In the genomic region with DNA sequence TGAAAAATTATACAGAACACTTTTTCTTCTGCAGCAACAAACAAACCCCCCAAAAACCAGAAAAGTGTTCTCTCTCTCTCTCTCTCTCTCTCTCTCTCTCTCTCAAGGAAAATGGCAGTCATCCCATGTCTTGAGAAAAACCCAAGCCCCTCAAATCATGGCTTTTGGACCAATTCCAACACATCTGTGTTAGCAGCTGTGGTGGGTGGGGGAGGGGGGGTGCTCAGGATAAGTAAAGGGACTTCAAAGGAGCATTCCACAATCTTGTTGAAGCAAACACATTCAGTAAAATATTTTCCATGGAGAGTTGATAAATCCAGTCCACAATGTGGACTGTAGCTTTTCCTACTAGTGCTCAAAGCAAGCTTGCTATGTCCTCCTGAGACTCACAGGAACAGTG, we compare ENCODE assay signal across 25 mouse cellular contexts. TPM values are rescaled to one million over a fixed set of nuclear protein-coding genes. Genes with fewer than 3 reads are reported as not detected.
DNase-seq lines count a peak whose midpoint lies in the region; ATAC-seq lines count a peak whose summit lies in the region.
"Had no signal": no experiment of that assay in that cellular context is flagged by ENCODE, and none has a peak within 500 bp of the region (broad histone marks: within the 10 kb centered on the region; RNA-seq: fewer than 3 reads in every experiment).

No protein-coding gene starts in this region.

- no peaks in the 10 kb centered on the region for H3K27me3 ChIP-seq in limb, embryonic 12.5 days
- H3K27me3 ChIP-seq in limb, embryonic 10.5 days (ENCODE audit: low read depth, poor library complexity, severe bottlenecking): no peaks in the 10 kb centered on the region
- H3K27me3 ChIP-seq in embryonic facial prominence, embryonic 13.5 days: no peaks in the 10 kb centered on the region
- H3K27me3 ChIP-seq in limb, embryonic 15.5 days: no peaks in the 10 kb centered on the region
- H3K27me3 ChIP-seq in liver, embryonic 11.5 days (replicated peaks; ENCODE audit: control insufficient read depth, insufficient read depth, low read length): no peaks in the 10 kb centered on the region
- H3K27me3 ChIP-seq: CH12.LX; hindbrain, embryonic 13.5 days had no signal

- peaks cover 12% of the 10 kb centered on the region for H3K4me1 ChIP-seq in limb, embryonic 12.5 days (replicated peaks)
- no peaks in the 10 kb centered on the region for H3K4me1 ChIP-seq in limb, embryonic 10.5 days
- H3K4me1 ChIP-seq in embryonic facial prominence, embryonic 13.5 days: peaks cover 16% of the 10 kb centered on the region
- H3K4me1 ChIP-seq in limb, embryonic 15.5 days: peaks cover 12% of the 10 kb centered on the region; the same call in 1 of the 2 replicates
- 0 out of 2 replicates have a peak, but pooled peaks cover 2% of the 10 kb centered on the region for H3K4me1 ChIP-seq in liver, embryonic 11.5 days (replicated peaks; ENCODE audit: control insufficient read depth, insufficient read depth, low read length)

- ATAC-seq in limb, embryonic 12.5 days (ENCODE audit: insufficient number of reproducible peaks, insufficient read depth, low FRiP score, low TSS enrichment, low read depth): no peak
- ATAC-seq in embryonic facial prominence, embryonic 13.5 days (ENCODE audit: insufficient number of reproducible peaks, insufficient read depth, low FRiP score, low TSS enrichment, low read depth): no peak
- ATAC-seq in limb, embryonic 15.5 days (ENCODE audit: insufficient number of reproducible peaks, low FRiP score, low TSS enrichment, low read depth): no peak
- ATAC-seq in liver, embryonic 11.5 days (replicated peaks; ENCODE audit: low FRiP score): no peak
- ATAC-seq: intestine, embryonic 16.5 days had no signal

- H3K4me2 ChIP-seq in limb, embryonic 12.5 days: no peak overlapping the region
- H3K4me2 ChIP-seq in embryonic facial prominence, embryonic 13.5 days: no peak overlapping the region
- H3K4me2 ChIP-seq in limb, embryonic 15.5 days: no peak overlapping the region
- H3K4me2 ChIP-seq in liver, embryonic 11.5 days: no peak overlapping the region
- H3K4me2 ChIP-seq: heart, embryonic 11.5 days; hindbrain, embryonic 13.5 days; midbrain, embryonic 11.5 days had no signal

- peak overlapping the region; percentile 56 for H3K27ac ChIP-seq in limb, embryonic 12.5 days
- no peak overlapping the region for H3K27ac ChIP-seq in limb, embryonic 10.5 days
- H3K27ac ChIP-seq in embryonic facial prominence, embryonic 13.5 days: peak overlapping the region; percentile 68; the same call in 1 of the 2 replicates
- peak overlapping the region; percentile 76 for H3K27ac ChIP-seq in limb, embryonic 15.5 days
- no peak overlapping the region for H3K27ac ChIP-seq in liver, embryonic 11.5 days (ENCODE audit: low read depth, low read length)
- H3K27ac ChIP-seq: gastrocnemius, adult 2 months; hindbrain, embryonic 13.5 days; kidney, postnatal 0 days; liver, embryonic 14.5 days had no signal

- H3K36me3 ChIP-seq in limb, embryonic 12.5 days: no peaks in the 10 kb centered on the region
- peaks cover 6% of the 10 kb centered on the region; the same call in 1 of the 2 replicates for H3K36me3 ChIP-seq in limb, embryonic 10.5 days
- H3K36me3 ChIP-seq in embryonic facial prominence, embryonic 13.5 days: no peaks in the 10 kb centered on the region
- H3K36me3 ChIP-seq in limb, embryonic 15.5 days: no peaks in the 10 kb centered on the region
- no peaks in the 10 kb centered on the region for H3K36me3 ChIP-seq in liver, embryonic 11.5 days (ENCODE audit: control insufficient read depth, insufficient read depth, low read length)

- no peaks in the 10 kb centered on the region for H3K9me3 ChIP-seq in limb, embryonic 12.5 days
- H3K9me3 ChIP-seq in limb, embryonic 10.5 days (replicated peaks): no peaks in the 10 kb centered on the region
- no peaks in the 10 kb centered on the region for H3K9me3 ChIP-seq in embryonic facial prominence, embryonic 13.5 days
- H3K9me3 ChIP-seq in limb, embryonic 15.5 days: no peaks in the 10 kb centered on the region
- H3K9me3 ChIP-seq in liver, embryonic 11.5 days (ENCODE audit: control insufficient read depth, low read length): no peaks in the 10 kb centered on the region
- H3K9me3 ChIP-seq: hindbrain, embryonic 13.5 days had no signal

- H3K9ac ChIP-seq in limb, embryonic 12.5 days (replicated peaks): no peak overlapping the region
- no peak overlapping the region for H3K9ac ChIP-seq in embryonic facial prominence, embryonic 13.5 days
- H3K9ac ChIP-seq in limb, embryonic 15.5 days: no peak overlapping the region
- no peak overlapping the region for H3K9ac ChIP-seq in liver, embryonic 11.5 days (ENCODE audit: low read depth, low read length)
- H3K9ac ChIP-seq: hindbrain, embryonic 13.5 days; liver, embryonic 14.5 days had no signal

- DNase-seq in embryo, embryonic 11 days: peak; percentile 14
- DNase-seq in embryo, embryonic 9.5 days (ENCODE audit: extremely low spot score): no peak
- no peak for DNase-seq in limb, embryonic 10.5 days (ENCODE audit: low spot score)
- DNase-seq in liver, embryonic 11.5 days (ENCODE audit: low spot score): no peak
- DNase-seq: adrenal gland, adult 8-10 months; cerebellum, adult 11 months; cerebellum, adult 9-10 months; cerebellum, postnatal 36 days; gastrocnemius, adult 2 months; gastrocnemius, postnatal 36 days; heart, adult 18-20 months; heart, postnatal 36 days; kidney, adult 8-10 months; kidney, postnatal 4 days; lung, adult 2 months had no signal

- no peak overlapping the region for H3K4me3 ChIP-seq in limb, embryonic 12.5 days (replicated peaks)
- no peak overlapping the region for H3K4me3 ChIP-seq in limb, embryonic 10.5 days
- H3K4me3 ChIP-seq in embryonic facial prominence, embryonic 13.5 days: no peak overlapping the region
- no peak overlapping the region for H3K4me3 ChIP-seq in limb, embryonic 15.5 days
- H3K4me3 ChIP-seq in liver, embryonic 11.5 days (ENCODE audit: low read depth, low read length): no peak overlapping the region
- H3K4me3 ChIP-seq: gastrocnemius, adult 2 months; hindbrain, embryonic 13.5 days had no signal

RNA-seq across cellular contexts. Expression of a gene that starts 18.1 kb away (rescaled TPM):
- 52.7 and 55.6 TPM in 2 replicates for polyA plus RNA-seq in limb, embryonic 12.5 days (2016; fragmentation: Nextera tagmentation; extraction: Ambion mirVana)
- polyA plus RNA-seq in limb, embryonic 10.5 days (2016; fragmentation: Nextera tagmentation; extraction: Ambion mirVana): 62.6 and 66.7 TPM in 2 replicates
- 53.2 and 61.4 TPM in 2 replicates for polyA plus RNA-seq in embryonic facial prominence, embryonic 13.5 days (2015; fragmentation: Nextera tagmentation; extraction: Ambion mirVana)
- polyA plus RNA-seq in limb, embryonic 15.5 days (2015; fragmentation: Nextera tagmentation; extraction: Ambion mirVana): 38.5 and 38.9 TPM in 2 replicates
- 30.4 and 31.3 TPM in 2 replicates for polyA plus RNA-seq in liver, embryonic 11.5 days (2014; fragmentation: Nextera tagmentation; extraction: Ambion mirVana)

RNA-seq across cellular contexts. Expression of a gene that starts 18.2 kb away (rescaled TPM):
- polyA plus RNA-seq in limb, embryonic 12.5 days (2016; fragmentation: Nextera tagmentation; extraction: Ambion mirVana): 34.2 and 34.3 TPM in 2 replicates
- polyA plus RNA-seq in limb, embryonic 10.5 days (2016; fragmentation: Nextera tagmentation; extraction: Ambion mirVana): 35.6 and 36.8 TPM in 2 replicates
- 30.2 and 30.8 TPM in 2 replicates for polyA plus RNA-seq in embryonic facial prominence, embryonic 13.5 days (2015; fragmentation: Nextera tagmentation; extraction: Ambion mirVana)
- polyA plus RNA-seq in limb, embryonic 15.5 days (2015; fragmentation: Nextera tagmentation; extraction: Ambion mirVana): 24.1 and 26.0 TPM in 2 replicates
- polyA plus RNA-seq in liver, embryonic 11.5 days (2014; fragmentation: Nextera tagmentation; extraction: Ambion mirVana): 34.6 and 36.3 TPM in 2 replicates

RNA-seq across cellular contexts. Expression of a gene that starts 38.6 kb away (rescaled TPM):
- 48.2 and 52.1 TPM in 2 replicates for polyA plus RNA-seq in limb, embryonic 12.5 days (2016; fragmentation: Nextera tagmentation; extraction: Ambion mirVana)
- 56.7 and 57.1 TPM in 2 replicates for polyA plus RNA-seq in limb, embryonic 10.5 days (2016; fragmentation: Nextera tagmentation; extraction: Ambion mirVana)
- polyA plus RNA-seq in embryonic facial prominence, embryonic 13.5 days (2015; fragmentation: Nextera tagmentation; extraction: Ambion mirVana): 41.8 and 44.9 TPM in 2 replicates
- polyA plus RNA-seq in limb, embryonic 15.5 days (2015; fragmentation: Nextera tagmentation; extraction: Ambion mirVana): 37.0 and 37.8 TPM in 2 replicates
- 55.4 and 57.2 TPM in 2 replicates for polyA plus RNA-seq in liver, embryonic 11.5 days (2014; fragmentation: Nextera tagmentation; extraction: Ambion mirVana)

RNA-seq across cellular contexts. Expression of a gene that starts 49.4 kb away (rescaled TPM):
- 14.9 and 15.7 TPM in 2 replicates for polyA plus RNA-seq in limb, embryonic 12.5 days (2016; fragmentation: Nextera tagmentation; extraction: Ambion mirVana)
- 20.0 and 22.1 TPM in 2 replicates for polyA plus RNA-seq in limb, embryonic 10.5 days (2016; fragmentation: Nextera tagmentation; extraction: Ambion mirVana)
- 11.8 and 12.4 TPM in 2 replicates for polyA plus RNA-seq in embryonic facial prominence, embryonic 13.5 days (2015; fragmentation: Nextera tagmentation; extraction: Ambion mirVana)
- polyA plus RNA-seq in limb, embryonic 15.5 days (2015; fragmentation: Nextera tagmentation; extraction: Ambion mirVana): 10.3 and 11.6 TPM in 2 replicates
- 10.5 and 11.0 TPM in 2 replicates for polyA plus RNA-seq in liver, embryonic 11.5 days (2014; fragmentation: Nextera tagmentation; extraction: Ambion mirVana)

RNA-seq across cellular contexts. Expression of a gene that starts 49.5 kb away (rescaled TPM):
- 97.6 and 105 TPM in 2 replicates for polyA plus RNA-seq in limb, embryonic 12.5 days (2016; fragmentation: Nextera tagmentation; extraction: Ambion mirVana)
- polyA plus RNA-seq in limb, embryonic 10.5 days (2016; fragmentation: Nextera tagmentation; extraction: Ambion mirVana): 93.7 and 100 TPM in 2 replicates
- polyA plus RNA-seq in embryonic facial prominence, embryonic 13.5 days (2015; fragmentation: Nextera tagmentation; extraction: Ambion mirVana): 129 and 145 TPM in 2 replicates
- 156 and 160 TPM in 2 replicates for polyA plus RNA-seq in limb, embryonic 15.5 days (2015; fragmentation: Nextera tagmentation; extraction: Ambion mirVana)
- polyA plus RNA-seq in liver, embryonic 11.5 days (2014; fragmentation: Nextera tagmentation; extraction: Ambion mirVana): 98.7 and 108 TPM in 2 replicates

Comparison
In these comparisons a context has a peak if more than half of its experiments do, and no peak if none do; other contexts are left out.
1. H3K27ac ChIP-seq: peak in limb, embryonic 12.5 days (single experiment), embryonic facial prominence, embryonic 13.5 days (single experiment) and limb, embryonic 15.5 days (single experiment); none in limb, embryonic 10.5 days (single experiment) and liver, embryonic 11.5 days (single experiment).